Mouse (Mus musculus) heart, postnatal 10 days (tissue): ENCODE data around the gene Rasd1. TPM values are rescaled to one million over a fixed set of nuclear protein-coding genes. Genes with fewer than 3 reads are reported as not detected.

Source experiments
- total RNA-seq, 2 experiments: library from RNA; stranded (reverse); gene quantifications; 2 replicates each; pipeline ENCODE4 v1.2.3; 2021

Gene Rasd1
- total RNA-seq, 2 experiments from 2014 or later, result 7.3 to 12.4 TPM

Other genes with a start within 250 kb of the Rasd1 start
- gene Pld6, start 177.3 kb downstream of the Rasd1 start, total RNA-seq, result 1 to 10 TPM in 1 of 2 experiments, under 1 TPM in 1; 0.82 to 1.9 TPM
- 10 to 100 TPM; 33.6 to 38.1 TPM for gene Flcn, start 154.9 kb downstream of the Rasd1 start, total RNA-seq
- gene Nt5m, start 125.5 kb downstream of the Rasd1 start, total RNA-seq, result 10 to 100 TPM; 27.3 to 27.4 TPM
- gene Cops3, start 125.1 kb downstream of the Rasd1 start, total RNA-seq, result 10 to 100 TPM; 71.3 to 71.9 TPM
- gene Med9, start 16.7 kb downstream of the Rasd1 start, total RNA-seq, result 10 to 100 TPM; 24.3 to 24.4 TPM
- 1 to 10 TPM in 1 of 2 experiments, under 1 TPM in 1; 0.77 to 2.5 TPM for gene Pemt, start 81.5 kb upstream of the Rasd1 start, total RNA-seq
- gene Rai1, start 140.1 kb upstream of the Rasd1 start, total RNA-seq, result 10 to 100 TPM; 44.6 to 45.7 TPM